17 mouse cellular contexts compared by ENCODE assay signal in the genomic region with DNA sequence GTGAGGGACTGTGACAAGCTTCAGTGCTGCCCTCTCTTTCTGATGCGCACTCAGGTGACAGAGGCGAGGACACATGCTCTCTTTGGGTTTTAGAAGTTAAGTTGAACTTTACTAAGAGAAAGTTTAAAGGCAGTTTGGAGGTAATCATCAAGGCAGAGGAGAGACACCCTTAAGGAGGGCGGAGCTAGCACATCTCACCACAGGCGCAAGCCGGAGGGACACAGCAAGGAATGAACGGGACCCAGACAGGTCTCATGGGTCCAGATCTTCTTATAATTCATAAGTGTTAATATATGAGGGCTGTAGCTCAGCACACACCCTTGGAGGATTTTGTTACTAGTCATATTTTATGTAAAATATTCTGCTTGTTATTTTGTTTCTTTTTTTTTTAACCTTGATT.
DNase-seq lines count a peak whose midpoint lies in the region; ATAC-seq lines count a peak whose summit lies in the region.
"Had no signal": no experiment of that assay in that cellular context is flagged by ENCODE, and none has a peak within 500 bp of the region (broad histone marks: within the 10 kb centered on the region; RNA-seq: fewer than 3 reads in every experiment).

No protein-coding gene starts in this region.

- H3K4me2 ChIP-seq in heart, embryonic 14.5 days (ENCODE audit: low read length): peak overlapping the region; percentile 55
- no peak overlapping the region for H3K4me2 ChIP-seq in neural tube, embryonic 15.5 days
- H3K4me2 ChIP-seq: forebrain, embryonic 13.5 days; hindbrain, embryonic 14.5 days had no signal

- no peaks in the 10 kb centered on the region for H3K9me3 ChIP-seq in heart, embryonic 10.5 days
- H3K9me3 ChIP-seq in heart, embryonic 14.5 days (ENCODE audit: control insufficient read depth, low read length): no peaks in the 10 kb centered on the region
- H3K9me3 ChIP-seq in neural tube, embryonic 15.5 days (replicated peaks): no peaks in the 10 kb centered on the region
- H3K9me3 ChIP-seq: embryonic facial prominence, embryonic 10.5 days; forebrain, embryonic 13.5 days had no signal

- no peak for ATAC-seq in heart, embryonic 14.5 days (ENCODE audit: insufficient number of reproducible peaks, insufficient read depth, low FRiP score, low read depth)
- ATAC-seq in neural tube, embryonic 15.5 days (ENCODE audit: low FRiP score): no peak
- ATAC-seq: forebrain, embryonic 13.5 days; forebrain, postnatal 0 days; intestine, embryonic 16.5 days had no signal

- H3K36me3 ChIP-seq in heart, embryonic 10.5 days: no peaks in the 10 kb centered on the region
- H3K36me3 ChIP-seq in heart, embryonic 14.5 days (ENCODE audit: control insufficient read depth, insufficient read depth, low read length): no peaks in the 10 kb centered on the region
- no peaks in the 10 kb centered on the region for H3K36me3 ChIP-seq in neural tube, embryonic 15.5 days
- H3K36me3 ChIP-seq: embryonic facial prominence, embryonic 10.5 days had no signal

- H3K27me3 ChIP-seq in heart, embryonic 10.5 days (ENCODE audit: insufficient read depth, poor library complexity, severe bottlenecking): no peaks in the 10 kb centered on the region
- H3K27me3 ChIP-seq in heart, embryonic 14.5 days (ENCODE audit: control insufficient read depth, insufficient read depth, low read length): no peaks in the 10 kb centered on the region
- H3K27me3 ChIP-seq in neural tube, embryonic 15.5 days (replicated peaks): no peaks in the 10 kb centered on the region
- H3K27me3 ChIP-seq: forebrain, embryonic 13.5 days had no signal

- peak; percentile 10 to 32 for DNase-seq in heart, adult 18-20 months
- no peak for DNase-seq in heart, postnatal 14 days
- DNase-seq in heart, embryonic 10.5 days (ENCODE audit: low spot score): no peak
- peak; percentile 25 to 26 for DNase-seq in heart, postnatal 10 days
- no peak for DNase-seq in adrenal gland, postnatal 36 days
- DNase-seq: adrenal gland, postnatal 14 days; cerebellum, adult 18-20 months; cerebellum, adult 9-11 months; forebrain, postnatal 0 days; gastrocnemius, postnatal 14 days; kidney, adult 2 months had no signal

- intact Hi-C loops in heart, postnatal 14 days (cut with DNase I): loop anchor here (10.0 kb wide), 1 partner anchor 216 kb away; no protein-coding TSS in a partner anchor
- intact Hi-C loops in heart, postnatal 10 days (cut with DNase I): loop anchor here (5.0 kb wide), 1 partner anchor 213 kb away; no protein-coding TSS in a partner anchor

- peak overlapping the region; percentile 29; the same call in 1 of the 2 replicates for H3K4me3 ChIP-seq in heart, embryonic 10.5 days
- H3K4me3 ChIP-seq in heart, embryonic 14.5 days (ENCODE audit: control insufficient read depth in 1 of 2, insufficient read depth in 1 of 2, low read depth in 1 of 2, low read length in 2 of 2): peak overlapping the region; percentile 11 to 13; a peak in 3 of 4 replicates
- no peak overlapping the region for H3K4me3 ChIP-seq in neural tube, embryonic 15.5 days (replicated peaks)
- H3K4me3 ChIP-seq: embryonic facial prominence, embryonic 10.5 days; forebrain, embryonic 13.5 days had no signal

- H3K9ac ChIP-seq in heart, embryonic 14.5 days (ENCODE audit: low read length): peak overlapping the region; percentile 34; the same call in 1 of the 2 replicates
- no peak overlapping the region for H3K9ac ChIP-seq in neural tube, embryonic 15.5 days (replicated peaks)
- H3K9ac ChIP-seq: forebrain, embryonic 13.5 days; forebrain, postnatal 0 days; hindbrain, embryonic 14.5 days had no signal

- peak overlapping the region; percentile 79 for H3K27ac ChIP-seq in heart, embryonic 10.5 days
- peak overlapping the region; percentile 79 to 89 for H3K27ac ChIP-seq in heart, embryonic 14.5 days (replicated peaks in 1 of 2; ENCODE audit: control insufficient read depth in 1 of 2, insufficient read depth in 1 of 2, low read depth in 2 of 2, low read length in 2 of 2)
- H3K27ac ChIP-seq in neural tube, embryonic 15.5 days (replicated peaks): no peak overlapping the region
- H3K27ac ChIP-seq: embryonic facial prominence, embryonic 10.5 days; forebrain, embryonic 13.5 days; hindbrain, embryonic 14.5 days had no signal

- 44% methylated on average over 6 of the region's 6 CpGs for WGBS in heart, embryonic 10.5 days
- WGBS in heart, embryonic 14.5 days: 23% methylated on average over 6 of the region's 6 CpGs
- WGBS in neural tube, embryonic 15.5 days: 91% methylated on average over 6 of the region's 6 CpGs

- peaks cover 10% of the 10 kb centered on the region for H3K4me1 ChIP-seq in heart, embryonic 10.5 days
- peaks cover 9 to 11% of the 10 kb centered on the region in 2 experiments for H3K4me1 ChIP-seq in heart, embryonic 14.5 days (ENCODE audit: control insufficient read depth in 2 of 2, insufficient read depth in 2 of 2, low read length in 2 of 2)
- H3K4me1 ChIP-seq in neural tube, embryonic 15.5 days: no peaks in the 10 kb centered on the region
- H3K4me1 ChIP-seq: embryonic facial prominence, embryonic 10.5 days; forebrain, embryonic 13.5 days had no signal

Comparison
In these comparisons a context has a peak if more than half of its experiments do, and no peak if none do; other contexts are left out.
1. DNase-seq: peak in heart, adult 18-20 months (2 of 2) and heart, postnatal 10 days (2 of 2); none in heart, postnatal 14 days (0 of 2), heart, embryonic 10.5 days (single experiment) and adrenal gland, postnatal 36 days (0 of 2).